Mouse (Mus musculus) stomach, embryonic 16.5 days (tissue): ENCODE measurements around the gene Fgfbp1. TPM values are rescaled to one million over a fixed set of nuclear protein-coding genes. Genes with fewer than 3 reads are reported as not detected.
A peak's percentile ranks its signal among the peaks of the same experiment; 100 is the strongest.

ENCODE experiments used
- ATAC-seq: fragments of 200-750 bp; cut with Nextera tagmentation; 2 replicates; pipeline ENCODE4 v1.8.0; 2017; ENCODE audit warnings: moderate number of reproducible peaks, moderate TSS enrichment; ENCODE audit not compliant: insufficient read depth, low FRiP score
- H3K27ac ChIP-seq: fragments of 300-500 bp; sonication (generic); 2 replicates; pipeline ENCODE4 v1.5.1; 2014; ENCODE audit warnings: low read length
- H3K27me3 ChIP-seq: fragments of 300-500 bp; sonication (generic); 2 replicates; pipeline ENCODE4 v1.6.1; 2014; ENCODE audit warnings: low read length, control low read depth, mixed read lengths; ENCODE audit not compliant: control insufficient read depth, insufficient read depth
- H3K36me3 ChIP-seq: fragments of 300-500 bp; sonication (generic); 2 replicates; pipeline ENCODE4 v1.6.1; 2014; ENCODE audit warnings: low read length; ENCODE audit not compliant: control insufficient read depth, insufficient read depth
- H3K4me1 ChIP-seq: fragments of 300-500 bp; sonication (generic); 2 replicates; pipeline ENCODE4 v1.6.1; 2014; ENCODE audit warnings: low read length, control low read depth, mixed read lengths; ENCODE audit not compliant: control insufficient read depth, insufficient read depth
- H3K4me2 ChIP-seq: fragments of 300-500 bp; sonication (generic); 2 replicates; pipeline ENCODE4 v1.6.1; 2014; ENCODE audit warnings: low read depth, low read length, mixed read lengths
- H3K4me3 ChIP-seq: fragments of 300-500 bp; sonication (generic); replicated peaks from 2 replicates; pipeline ENCODE4 v1.5.1; 2014; ENCODE audit warnings: mild to moderate bottlenecking, low read length
- H3K9ac ChIP-seq: fragments of 300-500 bp; sonication (generic); 2 replicates; pipeline ENCODE4 v1.6.1; 2014; ENCODE audit warnings: low read length
- H3K9me3 ChIP-seq: fragments of 300-500 bp; sonication (generic); replicated peaks from 2 replicates; pipeline ENCODE4 v1.6.1; 2016; ENCODE audit warnings: low read length, control low read depth; ENCODE audit not compliant: control insufficient read depth
- WGBS: fragments of 180-500 bp; shearing (Covaris S2); extraction: QIAGEN DNeasy Blood & Tissue Kit; methylation state at CpG from one replicate; pipeline ENCODE4 v1.1.7; 2014; 5-methylcytosine and 5-hydroxymethylcytosine counted together
- polyA plus RNA-seq: library from polyadenylated mRNA; unstranded; fragments of >200 nt; fragmentation: Nextera tagmentation; extraction: Ambion mirVana; gene quantifications from 2 replicates; pipeline ENCODE4 v1.2.1, GENCODE M21; 2015

Gene Fgfbp1
- polyA plus RNA-seq, result 112 and 154 TPM in 2 replicates

GRCm38 (mm10) chr5:43981620-43982019 lies at the start of gene Fgfbp1:
Gene Fgfbp1 (minus strand): TSS chr5:43981779.
- Histone ChIP-seq H3K9ac (peak within 1 kb of the TSS; percentile 56), H3K4me1 (no peaks in the 10 kb centered on the region), H3K9me3 (no peaks in the 10 kb centered on the region), H3K4me3 (peak within 1 kb of the TSS; percentile 37), H3K27me3 (no peaks in the 10 kb centered on the region), H3K4me2 (peak within 1 kb of the TSS; percentile 43), H3K27ac (peak within 1 kb of the TSS; percentile 65), H3K36me3 (no peaks in the 10 kb centered on the region)
- 43% methylated on average over 4 of the region's 4 CpGs for WGBS
- peak; percentile 86 for ATAC-seq

- Histone ChIP-seq H3K4me2 (no peak overlapping the region), H3K27ac (no peak overlapping the region)
- 77% methylated on average over 9 of the region's 9 CpGs for WGBS
Measured at GRCm38 (mm10) chr5:43998295-43998989, 16.9 kb upstream of the Fgfbp1 start.

GRCm38 (mm10) chr5:43997626-43998025 lies 16.0 kb upstream of the Fgfbp1 start:
- H3K36me3 ChIP-seq, result no peaks in the 10 kb centered on the region
- no peak overlapping the region for H3K27ac ChIP-seq
- H3K27me3 ChIP-seq, result no peaks in the 10 kb centered on the region
- no peak overlapping the region for H3K9ac ChIP-seq
- no peak for ATAC-seq
- 73% methylated on average over 8 of the region's 8 CpGs for WGBS
- H3K4me1 ChIP-seq, result no peaks in the 10 kb centered on the region
- no peak overlapping the region for H3K4me2 ChIP-seq
- H3K4me3 ChIP-seq, result no peak overlapping the region
- H3K9me3 ChIP-seq, result no peaks in the 10 kb centered on the region

More at GRCm38 (mm10) chr5:43998295-43998989, 16.9 kb upstream of the Fgfbp1 start:
- H3K36me3 ChIP-seq, result no peaks in the 10 kb centered on the region
- no peak overlapping the region for H3K4me3 ChIP-seq
- no peak overlapping the region for H3K9ac ChIP-seq
- H3K4me1 ChIP-seq, result no peaks in the 10 kb centered on the region
- ATAC-seq, result no peak
- H3K27me3 ChIP-seq, result no peaks in the 10 kb centered on the region
- no peaks in the 10 kb centered on the region for H3K9me3 ChIP-seq

GRCm38 (mm10) chr5:43996162-43996561 lies 14.6 kb upstream of the Fgfbp1 start:
- ATAC-seq, result no peak
- Histone ChIP-seq H3K27me3 (no peaks in the 10 kb centered on the region), H3K4me1 (no peaks in the 10 kb centered on the region), H3K9me3 (no peaks in the 10 kb centered on the region), H3K4me2 (no peak overlapping the region), H3K36me3 (no peaks in the 10 kb centered on the region), H3K4me3 (no peak overlapping the region), H3K27ac (no peak overlapping the region), H3K9ac (no peak overlapping the region)
- 78% methylated on average over 4 of the region's 4 CpGs for WGBS

GRCm38 (mm10) chr5:43994981-43995380 lies 13.4 kb upstream of the Fgfbp1 start:
- Histone ChIP-seq H3K4me1 (no peaks in the 10 kb centered on the region), H3K9me3 (no peaks in the 10 kb centered on the region), H3K9ac (no peak overlapping the region), H3K36me3 (no peaks in the 10 kb centered on the region), H3K27ac (no peak overlapping the region), H3K4me3 (no peak overlapping the region), H3K4me2 (no peak overlapping the region), H3K27me3 (no peaks in the 10 kb centered on the region)
- ATAC-seq, result no peak
- WGBS, result 75% methylated on average over 2 of the region's 2 CpGs

- 58% methylated on average over 6 of the region's 6 CpGs for WGBS
- no peak overlapping the region for H3K4me3 ChIP-seq
- H3K9me3 ChIP-seq, result no peaks in the 10 kb centered on the region
- H3K9ac ChIP-seq, result no peak overlapping the region
- H3K27me3 ChIP-seq, result no peaks in the 10 kb centered on the region
- no peaks in the 10 kb centered on the region for H3K36me3 ChIP-seq
- no peaks in the 10 kb centered on the region for H3K4me1 ChIP-seq
- ATAC-seq, result no peak
- H3K4me2 ChIP-seq, result no peak overlapping the region
- H3K27ac ChIP-seq, result no peak overlapping the region
Measured at GRCm38 (mm10) chr5:43990316-43990715, 8.7 kb upstream of the Fgfbp1 start.

- Histone ChIP-seq H3K4me1 (no peaks in the 10 kb centered on the region), H3K36me3 (no peaks in the 10 kb centered on the region), H3K9ac (no peak overlapping the region), H3K27me3 (no peaks in the 10 kb centered on the region), H3K27ac (no peak overlapping the region), H3K9me3 (no peaks in the 10 kb centered on the region), H3K4me3 (no peak overlapping the region), H3K4me2 (no peak overlapping the region)
- ATAC-seq, result no peak
- 78% methylated on average over 5 of the region's 5 CpGs for WGBS
Measured at GRCm38 (mm10) chr5:43989017-43989416, 7.4 kb upstream of the Fgfbp1 start.

GRCm38 (mm10) chr5:43986212-43986611 lies 4.6 kb upstream of the Fgfbp1 start:
- no peak for ATAC-seq
- Histone ChIP-seq H3K4me2 (no peak overlapping the region), H3K4me1 (no peaks in the 10 kb centered on the region), H3K36me3 (no peaks in the 10 kb centered on the region), H3K9ac (no peak overlapping the region), H3K4me3 (no peak overlapping the region), H3K9me3 (no peaks in the 10 kb centered on the region), H3K27ac (no peak overlapping the region), H3K27me3 (no peaks in the 10 kb centered on the region)

- no peaks in the 10 kb centered on the region for H3K4me1 ChIP-seq
- 48% methylated on average over 1 of the region's 1 CpGs for WGBS
- no peak overlapping the region for H3K4me2 ChIP-seq
- ATAC-seq, result no peak
- no peak overlapping the region for H3K9ac ChIP-seq
- H3K9me3 ChIP-seq, result no peaks in the 10 kb centered on the region
- H3K36me3 ChIP-seq, result no peaks in the 10 kb centered on the region
- H3K4me3 ChIP-seq, result no peak overlapping the region
- no peaks in the 10 kb centered on the region for H3K27me3 ChIP-seq
- H3K27ac ChIP-seq, result no peak overlapping the region
Measured at GRCm38 (mm10) chr5:43982896-43983295, 1.3 kb upstream of the Fgfbp1 start.
